Mouse (Mus musculus) forelimb bud, embryonic 11.5 days (tissue): ENCODE measurements around the gene Tph2.
A peak's percentile ranks its signal among the peaks of the same experiment; 100 is the strongest.
"Not testable (repeated sequence)": the region's sequence is repeated elsewhere in the genome, so short reads cannot be mapped to it uniquely, and the experiment has no call there.

Experiments used
- DNase-seq: peaks from one replicate; pipeline ENCODE4 v3.0.0-alpha.2; 2012; ENCODE audit warnings: low read depth, low spot score

Tph2 gene

DNA sequence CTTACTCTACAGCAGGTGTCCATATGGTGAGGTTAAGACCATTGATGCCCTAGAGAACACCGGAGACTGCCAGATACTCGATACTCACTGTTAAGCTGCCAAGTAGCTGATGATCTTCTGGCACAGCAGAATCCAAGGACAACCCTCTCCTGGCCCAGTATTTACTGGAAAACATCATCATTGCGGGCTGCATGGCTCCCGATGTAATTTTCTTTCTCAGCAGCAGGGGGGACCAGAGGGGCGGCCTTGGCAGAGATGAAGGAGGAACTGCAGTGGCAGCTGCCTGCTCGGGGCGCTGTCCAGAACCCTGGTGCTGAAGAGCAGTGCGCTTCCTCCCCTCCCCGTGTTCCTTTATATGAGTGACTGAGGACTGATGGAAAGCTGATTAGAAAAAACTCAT, at the start of gene Tph2:
TSS of gene Tph2 (minus strand) at position 326 of the 400 bp plus-strand sequence.
- peak; percentile 85 for DNase-seq

DNA sequence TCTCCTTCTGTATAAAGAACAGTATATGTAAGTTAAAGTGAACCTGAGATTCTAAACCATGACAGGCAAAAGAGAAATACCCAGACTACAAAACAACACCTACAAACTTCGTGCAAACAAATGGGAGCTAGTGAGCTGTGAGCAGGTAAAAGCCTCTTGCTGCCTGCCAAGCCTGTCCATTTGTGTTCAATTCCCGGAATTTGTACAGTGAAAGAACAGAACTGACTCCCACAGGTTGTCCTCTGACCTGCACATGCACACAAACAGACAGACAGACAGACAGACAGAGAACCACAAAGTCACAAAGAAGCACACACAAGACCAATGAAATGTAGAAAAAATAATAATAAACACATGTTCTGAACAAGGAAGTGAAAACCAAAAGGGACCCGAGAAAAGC, 49.0 kb upstream of the Tph2 start:
- no peak for DNase-seq

DNA sequence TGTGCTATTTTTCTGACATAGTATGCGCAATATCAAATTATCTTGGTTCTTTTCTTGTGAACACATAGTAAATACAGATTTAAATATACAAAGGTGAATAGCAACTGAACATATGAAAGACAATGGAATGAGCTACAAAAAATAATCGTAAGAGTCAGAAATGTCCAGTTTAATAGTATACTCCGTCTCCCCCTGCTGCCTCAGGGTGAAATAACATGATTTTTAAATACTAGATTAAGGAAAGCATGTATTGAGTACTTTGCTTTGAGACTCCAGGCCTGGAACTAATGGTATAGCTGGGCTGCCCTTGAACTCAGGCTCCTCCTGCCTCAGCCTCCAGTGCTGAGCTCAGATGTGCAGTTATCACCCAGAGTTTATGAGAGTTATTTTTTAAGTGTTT, 47.7 kb upstream of the Tph2 start:
- DNase-seq, result no peak

DNA sequence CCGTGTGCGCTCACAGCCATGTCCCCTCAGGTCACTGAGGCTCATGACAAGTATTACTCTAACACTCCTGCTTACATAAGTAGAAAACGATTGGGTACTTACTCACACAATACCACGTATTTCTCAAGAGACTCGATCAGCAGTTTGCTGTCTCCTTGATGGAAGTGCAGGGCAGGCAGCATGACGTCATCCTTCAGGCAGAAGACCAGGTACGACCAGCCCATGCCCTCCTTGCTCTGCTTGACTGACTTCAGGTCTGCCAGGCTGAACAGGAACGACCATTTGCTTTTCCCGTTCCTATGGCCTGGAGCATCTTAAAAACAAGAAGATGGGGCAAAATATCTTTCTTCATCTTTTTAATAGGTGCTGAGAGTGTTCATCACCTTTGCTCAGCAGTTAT, 44.2 kb upstream of the Tph2 start:
- no peak for DNase-seq

DNA sequence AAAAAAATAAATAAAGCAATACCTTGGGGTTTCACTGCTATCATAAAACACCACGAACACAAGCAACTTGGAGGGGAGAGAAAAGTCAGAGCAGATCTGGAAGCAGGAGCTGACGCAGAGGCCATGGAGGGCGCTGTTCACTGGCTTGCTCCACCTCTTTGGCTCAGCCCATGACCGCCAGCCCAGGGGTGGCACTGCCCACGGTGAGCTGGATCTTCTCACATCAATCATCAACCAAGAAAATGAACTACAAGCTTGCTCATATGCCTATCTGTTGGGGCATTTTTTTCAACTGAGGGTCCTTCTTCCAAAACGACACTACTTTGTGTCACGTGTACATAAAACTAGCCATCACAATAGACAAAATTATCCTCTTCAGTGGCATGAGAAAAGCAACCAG, 41.8 kb upstream of the Tph2 start:
- no peak for DNase-seq

DNA sequence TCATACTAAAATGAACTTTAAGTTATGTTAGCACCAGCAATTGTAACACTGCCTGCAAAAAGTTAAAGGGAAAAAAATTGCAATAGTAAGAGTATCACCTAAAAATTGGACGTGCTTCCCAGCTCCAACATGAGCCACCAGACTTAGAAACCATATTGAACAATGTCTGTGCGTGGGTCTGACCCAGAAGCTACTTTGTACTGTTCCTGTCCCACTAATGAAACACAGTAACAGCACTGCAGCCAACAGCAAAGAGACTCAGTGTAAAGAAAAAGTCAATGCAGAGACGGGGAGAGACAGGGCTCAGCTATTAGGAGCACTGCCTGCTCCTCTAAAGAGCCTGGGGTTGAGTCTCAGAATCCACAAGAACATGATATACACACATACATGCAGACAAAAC, 39.0 kb upstream of the Tph2 start:
- no peak for DNase-seq

DNA sequence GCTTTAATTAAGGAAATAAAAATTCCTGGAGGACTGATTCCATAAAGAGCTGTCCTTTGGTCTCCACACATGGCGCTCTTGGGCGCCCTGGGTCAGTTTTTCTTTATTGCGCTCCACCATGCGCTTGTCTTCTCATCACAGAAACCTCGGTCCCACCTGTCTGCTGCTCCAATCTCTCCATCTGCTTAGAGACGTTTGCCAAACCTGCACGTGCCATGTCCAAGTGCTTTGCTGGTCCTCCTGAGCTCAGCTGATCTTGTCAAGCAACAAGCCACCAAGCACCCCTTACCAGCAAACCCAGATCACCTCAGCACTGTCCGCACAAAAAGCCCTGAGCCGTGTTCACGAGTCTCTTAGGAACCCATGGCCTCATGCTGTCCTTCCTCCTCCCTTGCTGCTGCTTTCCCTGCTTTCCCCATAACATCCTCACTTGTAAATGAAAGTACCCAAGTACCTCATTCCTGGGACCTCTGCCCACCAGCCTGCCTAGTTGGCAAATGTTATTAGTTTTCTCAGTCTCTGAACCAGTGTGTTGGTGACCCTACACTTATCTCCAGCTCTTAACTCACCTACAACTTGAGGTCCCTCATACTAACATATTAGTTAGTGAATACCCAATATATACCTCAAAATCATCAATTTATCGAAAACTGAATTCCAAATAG, 28.2 kb upstream of the Tph2 start:
- DNase-seq, result no peak

DNA sequence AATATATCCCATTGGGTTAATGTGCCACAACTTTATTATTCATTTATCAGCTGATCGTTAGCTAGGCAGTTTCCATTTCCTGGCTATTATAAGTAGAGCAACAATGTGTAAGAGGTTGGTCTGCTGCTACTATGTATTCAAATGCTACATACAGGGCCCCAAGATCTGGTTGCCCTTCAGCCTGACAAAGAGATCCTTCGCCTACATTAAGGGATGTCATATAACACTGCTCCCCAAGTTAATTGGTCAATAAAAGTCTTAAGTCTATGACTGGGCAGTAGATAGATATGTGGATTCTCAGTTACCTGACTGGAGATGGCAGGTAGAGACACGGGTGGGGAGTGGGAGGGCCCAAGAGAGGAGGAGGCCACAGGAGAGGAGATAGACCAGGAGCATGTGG, 21.0 kb upstream of the Tph2 start:
- no peak for DNase-seq

DNA sequence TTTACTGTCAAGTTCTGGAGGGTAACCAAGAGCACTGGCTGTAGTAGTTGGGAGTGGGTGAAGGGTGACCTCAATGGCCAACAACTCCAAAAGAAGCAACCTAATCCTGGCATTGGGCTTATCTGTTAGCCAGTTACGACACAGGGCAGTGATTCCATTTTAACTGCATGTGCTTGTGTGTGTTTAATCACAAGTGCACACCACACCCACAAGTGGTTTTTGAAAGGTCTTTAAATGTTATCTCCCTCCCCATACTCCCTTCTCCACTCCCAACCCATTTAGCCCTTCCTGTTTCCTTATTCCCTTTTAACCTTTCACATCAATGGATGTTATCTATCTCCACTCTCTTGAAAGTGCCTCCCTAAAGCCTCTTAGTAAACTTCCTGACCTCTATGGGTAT, 20.5 kb upstream of the Tph2 start:
- DNase-seq, result no peak

DNA sequence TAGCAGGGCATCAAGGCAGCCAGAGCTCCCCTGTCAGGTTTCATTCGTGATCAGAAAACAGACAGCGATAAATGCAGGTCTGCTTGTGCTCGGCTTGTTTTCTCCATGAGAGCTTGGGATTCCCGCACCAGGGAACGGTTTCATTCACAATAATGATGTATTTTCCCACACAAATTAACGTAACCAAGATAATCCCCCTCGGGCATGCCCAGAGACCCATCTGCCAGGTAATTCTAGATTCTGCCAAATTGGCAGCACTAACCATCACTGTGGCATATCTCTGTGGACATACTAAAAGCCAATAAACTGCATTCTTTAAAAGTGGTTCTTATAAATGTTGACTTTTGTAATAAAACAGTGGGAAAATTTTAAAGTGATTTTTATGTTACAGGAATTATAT, 6.4 kb upstream of the Tph2 start:
- DNase-seq, result no peak

DNA sequence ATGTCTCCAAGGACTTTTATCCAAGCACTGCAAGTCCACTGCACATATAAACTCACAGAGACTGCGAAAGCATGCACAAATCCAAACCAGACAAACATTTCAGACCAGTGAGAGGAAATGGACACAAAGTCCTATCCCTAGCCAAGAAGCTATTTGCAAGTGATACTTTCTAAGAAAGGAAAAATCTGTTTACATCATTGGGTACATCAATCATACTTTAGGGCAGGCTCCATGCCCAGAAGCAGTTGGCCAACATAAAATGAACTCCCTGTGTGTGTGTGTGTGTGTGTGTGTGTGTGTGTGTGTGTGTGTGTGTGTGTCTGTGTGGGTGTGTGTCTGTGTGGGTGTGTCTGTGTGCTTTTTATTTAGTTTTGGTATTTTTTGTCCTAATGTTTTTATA, 2.6 kb upstream of the Tph2 start:
- no peak for DNase-seq

DNA sequence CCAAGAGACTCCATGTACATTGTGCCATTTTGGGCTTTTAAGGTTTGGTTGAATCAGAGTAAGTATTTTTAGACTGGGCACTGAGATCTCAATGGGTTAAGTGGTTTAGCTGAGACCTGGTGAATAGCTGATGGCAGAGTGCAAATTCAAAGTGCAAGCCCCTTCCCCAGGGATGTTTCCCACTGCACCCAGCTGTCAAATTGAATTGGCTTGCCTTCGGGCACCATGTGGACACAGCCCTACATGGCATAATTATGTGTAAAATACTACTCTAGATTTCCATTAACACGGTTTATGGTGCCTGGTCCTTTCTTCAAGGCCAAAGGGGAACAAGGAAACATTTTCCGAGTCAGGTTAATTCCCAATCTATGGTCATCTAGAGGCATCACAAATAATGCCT, 3.8 kb downstream of the Tph2 start:
- no peak for DNase-seq

DNA sequence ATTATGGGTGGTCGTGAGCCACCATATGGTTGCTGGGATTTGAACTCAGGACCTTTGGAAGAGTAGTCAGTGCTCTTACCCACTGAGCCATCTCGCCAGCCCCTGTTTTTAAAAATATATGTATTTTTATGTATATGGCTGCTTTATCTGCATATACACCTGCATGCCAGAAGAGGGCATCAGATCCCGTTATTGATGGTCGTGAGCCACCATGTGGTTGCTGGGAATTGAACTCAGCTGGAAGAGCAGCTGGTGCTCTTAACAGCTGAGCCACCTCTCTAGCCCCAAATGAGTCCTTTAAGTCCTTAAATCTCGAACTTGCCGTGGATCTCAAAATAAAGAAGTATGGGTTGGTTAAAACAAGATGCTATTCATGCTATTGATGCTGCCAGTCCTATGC, 6.8 kb downstream of the Tph2 start:
- DNase-seq, result not testable (repeated sequence)

DNA sequence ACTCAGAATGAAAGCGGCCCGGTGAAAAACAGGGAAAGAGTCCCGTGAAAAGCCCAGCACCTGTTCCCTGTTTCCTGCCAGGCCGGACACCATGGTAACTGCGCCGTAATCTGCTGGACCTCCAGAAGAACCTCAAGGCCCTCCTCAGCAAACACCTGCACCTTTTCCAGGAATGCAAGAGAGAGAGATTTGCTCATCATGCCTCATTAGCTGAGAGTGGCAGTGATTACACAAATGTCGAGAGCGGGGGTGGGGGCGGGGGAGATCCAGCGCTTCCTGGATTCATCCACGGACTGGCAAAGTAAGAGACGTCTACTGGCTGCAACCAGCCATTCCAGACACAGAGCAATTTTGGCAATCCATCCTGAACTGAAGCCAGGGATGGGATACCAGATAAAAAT, 9.2 kb downstream of the Tph2 start:
- no peak for DNase-seq

DNA sequence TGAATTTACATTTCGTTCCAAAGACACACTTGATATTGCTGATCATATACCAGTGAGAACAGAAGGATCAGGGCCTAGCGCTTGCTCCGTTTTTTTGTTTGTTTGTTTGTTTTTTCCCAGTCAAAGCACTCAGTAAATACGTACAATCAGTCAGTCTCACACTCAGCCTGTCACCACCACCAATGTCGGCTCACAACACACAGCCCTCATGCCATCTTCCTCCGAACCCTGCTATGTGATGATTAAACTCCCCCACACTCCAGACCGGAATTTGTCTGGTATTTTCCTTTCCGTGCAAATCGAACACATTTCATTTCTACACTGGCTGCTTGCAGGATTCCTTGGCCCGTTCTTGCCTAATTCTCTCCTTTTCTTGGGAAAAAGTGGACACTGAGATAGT, 11.5 kb downstream of the Tph2 start:
- DNase-seq, result no peak

DNA sequence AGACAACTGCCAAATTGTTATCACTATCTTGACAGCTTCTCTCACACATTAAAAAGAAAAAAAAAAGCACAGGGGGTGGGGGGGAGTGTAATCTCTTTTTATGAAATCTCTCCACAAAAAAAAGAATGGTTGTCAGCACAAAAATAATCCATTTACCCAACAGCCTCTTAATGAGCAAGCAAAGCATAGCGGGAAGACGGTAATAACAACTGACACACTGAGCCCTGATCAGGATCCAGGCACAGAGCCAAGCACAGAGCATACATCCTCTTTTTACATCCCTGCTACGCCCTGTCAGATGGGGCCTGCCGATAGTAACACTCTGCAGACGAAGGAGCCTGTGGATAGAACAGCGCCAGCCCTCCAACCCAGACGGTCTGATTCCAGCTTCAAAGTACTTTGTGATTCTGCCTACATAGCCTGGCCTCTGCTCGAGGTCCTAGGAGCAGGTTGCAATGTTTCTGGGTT, 13.4 kb downstream of the Tph2 start:
- DNase-seq, result no peak

DNA sequence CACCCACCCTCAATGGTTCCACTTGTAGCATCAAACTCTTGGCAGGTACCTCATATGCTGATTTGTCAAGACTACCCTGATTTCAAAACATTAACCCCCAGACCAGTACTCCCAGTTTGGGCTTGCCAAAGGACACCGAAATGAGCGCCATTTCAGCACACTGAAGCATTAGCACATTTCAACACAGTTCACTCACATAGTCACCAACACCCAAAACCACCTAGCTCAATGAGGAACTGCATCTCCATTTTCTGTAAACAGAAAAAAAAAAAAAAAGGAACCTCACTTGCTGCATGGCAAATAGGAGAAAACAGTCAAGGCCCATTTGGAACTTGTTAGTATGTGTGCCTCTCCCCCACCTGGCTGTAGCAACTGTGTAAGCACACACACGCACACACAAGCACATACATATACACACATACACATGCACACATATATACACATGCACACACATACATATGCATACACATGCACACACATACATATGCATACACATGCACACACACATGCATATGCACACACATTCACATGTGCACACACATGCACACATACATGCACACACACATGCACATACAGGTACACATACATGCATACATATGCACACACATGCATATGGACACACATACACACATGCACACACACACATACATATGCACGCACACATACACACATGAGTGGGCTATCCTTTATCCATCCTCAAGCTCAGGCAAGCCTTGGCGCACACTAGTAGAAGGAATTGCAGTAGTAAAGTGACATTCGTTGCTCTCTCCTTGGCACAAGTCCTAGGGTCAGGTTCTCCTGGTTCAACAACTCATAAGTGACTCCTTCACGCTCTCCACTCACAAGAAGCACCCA, 14.1 kb downstream of the Tph2 start:
- no peak for DNase-seq

DNA sequence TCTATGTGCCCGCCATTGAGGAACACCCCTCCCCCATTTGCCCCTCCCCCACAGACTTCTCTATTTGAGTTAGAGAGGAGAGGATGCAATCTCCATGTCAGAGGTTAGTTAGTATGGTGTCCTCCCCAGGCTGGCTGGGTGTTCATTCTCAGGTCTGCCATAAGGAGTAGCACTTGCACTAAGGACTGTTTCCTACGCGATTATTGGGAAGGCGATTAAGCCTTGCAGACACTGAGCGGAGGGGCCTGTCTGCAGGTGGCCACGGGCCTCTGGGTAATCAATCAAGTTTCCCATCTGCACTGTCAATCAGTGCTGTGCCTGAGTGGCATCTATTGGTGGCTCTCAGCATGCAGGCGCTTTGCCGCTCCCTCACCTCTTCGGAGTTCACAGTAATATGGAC, 15.4 kb downstream of the Tph2 start:
- DNase-seq, result no peak

DNA sequence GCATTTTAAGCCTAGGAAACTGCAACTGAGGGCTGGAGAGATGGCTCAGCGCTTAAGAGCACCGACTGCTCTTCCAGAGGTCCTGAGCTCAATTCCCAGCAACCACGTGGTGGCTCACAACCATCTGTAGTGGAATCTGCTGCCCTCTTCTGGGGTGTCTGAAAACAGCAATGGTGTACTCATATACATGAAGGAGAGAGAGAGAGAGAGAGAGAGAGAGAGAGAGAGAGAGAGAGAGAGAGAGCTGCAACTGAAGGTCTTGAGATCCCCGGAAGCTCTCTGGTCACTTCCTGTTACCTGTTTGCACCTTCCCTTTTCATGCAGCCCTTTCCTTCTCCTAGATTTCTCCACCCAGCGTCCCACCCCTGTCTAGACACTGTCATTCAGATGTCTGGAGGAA, 24.5 kb downstream of the Tph2 start:
- no peak for DNase-seq

DNA sequence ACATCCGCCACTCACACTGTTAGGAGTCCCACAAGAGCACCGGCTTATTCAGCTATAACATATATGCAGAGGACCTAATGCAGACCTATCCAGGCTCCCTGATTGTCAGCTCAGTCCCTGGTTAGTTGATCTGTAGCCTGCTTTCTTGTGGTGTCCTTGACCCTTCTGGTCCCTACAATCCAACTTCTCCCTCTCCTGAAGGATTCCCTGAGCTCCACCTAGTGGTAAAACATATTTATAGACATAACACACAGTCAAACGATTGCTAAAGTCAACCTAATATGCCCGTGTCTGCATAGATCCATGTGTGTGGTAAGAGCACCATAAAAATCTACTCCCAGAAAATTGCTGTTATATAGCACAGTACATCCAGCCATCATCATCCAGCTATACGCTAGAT, 37.5 kb downstream of the Tph2 start:
- peak; percentile 13 for DNase-seq

DNA sequence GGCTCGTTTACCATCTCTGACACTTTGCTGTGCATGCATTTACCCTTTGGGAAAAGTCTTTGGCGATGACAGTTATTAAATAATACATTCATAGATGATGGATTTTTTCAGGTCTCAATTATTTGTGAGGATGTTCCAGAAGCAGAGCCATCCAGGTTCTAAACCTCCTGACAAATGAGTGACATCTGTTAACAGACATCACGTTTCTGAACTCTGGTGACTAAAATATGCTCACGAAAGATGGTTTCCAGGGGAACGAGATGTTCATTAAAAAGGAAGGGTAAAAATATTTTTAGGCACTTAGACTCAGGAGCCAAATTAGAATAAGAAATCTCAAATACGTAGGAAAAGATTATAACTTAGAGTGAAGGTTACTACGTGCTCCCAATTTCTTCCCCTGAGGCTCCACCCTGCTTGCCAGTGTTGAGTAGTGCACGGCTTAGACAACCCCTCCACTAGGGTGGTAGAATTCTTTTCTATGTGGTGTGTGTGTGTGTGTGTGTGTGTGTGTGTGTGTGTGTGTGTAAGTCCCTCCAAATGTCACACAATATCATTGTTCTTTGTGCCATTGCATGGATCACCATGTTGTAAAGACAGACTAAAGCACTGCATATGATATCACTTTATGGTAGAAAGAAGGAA, 38.4 kb downstream of the Tph2 start:
- no peak for DNase-seq

DNA sequence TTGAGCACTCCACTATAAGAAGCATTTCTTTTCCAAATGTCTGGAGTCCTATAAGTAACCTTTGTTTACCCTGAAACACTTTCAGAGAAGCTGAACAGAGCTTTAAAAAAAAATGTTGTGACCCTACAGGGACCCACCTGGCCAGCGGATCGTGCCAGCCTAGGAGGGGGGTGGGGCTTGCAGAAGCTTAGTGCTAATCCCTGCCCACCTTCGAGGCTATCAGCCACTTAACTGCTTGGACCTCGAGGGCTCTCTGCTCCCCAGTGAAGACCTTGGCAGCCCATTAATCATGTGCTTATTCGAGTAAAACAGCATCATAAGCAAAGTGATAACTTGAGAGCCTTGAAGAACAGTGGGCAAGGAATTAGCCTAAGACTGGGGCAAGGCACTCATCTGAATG, 40.3 kb downstream of the Tph2 start:
- no peak for DNase-seq

DNA sequence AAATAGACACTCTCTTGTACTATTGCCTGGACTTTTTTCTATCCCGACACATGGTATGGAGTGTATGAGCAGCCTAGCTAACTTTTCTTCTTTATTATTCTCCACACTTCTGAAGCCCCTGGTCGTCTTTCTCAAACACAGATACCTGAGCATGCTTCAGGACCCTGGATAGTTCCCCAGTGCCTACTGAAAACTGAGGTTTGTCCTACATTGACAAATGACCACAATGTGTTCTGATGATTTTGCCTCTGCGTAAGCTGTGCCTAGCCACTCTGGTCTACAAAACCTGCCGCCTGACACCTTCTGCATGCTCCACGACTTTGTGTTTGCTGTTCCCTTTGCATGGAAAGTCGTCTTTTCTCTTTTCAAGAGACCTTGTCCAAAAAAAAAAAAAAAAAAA, 41.2 kb downstream of the Tph2 start:
- DNase-seq, result peak; percentile 76
